Mouse (Mus musculus) neural tube, embryonic 12.5 days (tissue): ENCODE measurements around the gene Camkv. TPM values are rescaled to one million over a fixed set of nuclear protein-coding genes. Genes with fewer than 3 reads are reported as not detected.

ENCODE experiments used
- ATAC-seq: fragments of 200-750 bp; cut with Nextera tagmentation; 2 replicates; pipeline ENCODE4 v1.8.0; 2017; ENCODE audit warnings: low read depth, mild to moderate bottlenecking, moderate TSS enrichment, moderate library complexity; ENCODE audit not compliant: low FRiP score
- H3K27ac ChIP-seq: fragments of 300-500 bp; sonication (generic); 2 replicates; pipeline ENCODE4 v1.5.1; 2016
- H3K27me3 ChIP-seq: fragments of 300-500 bp; sonication (generic); replicated peaks from 2 replicates; pipeline ENCODE4 v1.6.1; 2016; ENCODE audit warnings: mild to moderate bottlenecking
- H3K36me3 ChIP-seq: fragments of 300-500 bp; sonication (generic); 2 replicates; pipeline ENCODE4 v1.6.1; 2016; ENCODE audit warnings: mild to moderate bottlenecking
- H3K4me1 ChIP-seq: fragments of 300-500 bp; sonication (generic); 2 replicates; pipeline ENCODE4 v1.6.1; 2016
- H3K4me2 ChIP-seq: fragments of 300-500 bp; sonication (generic); replicated peaks from 2 replicates; pipeline ENCODE4 v1.6.1; 2016; ENCODE audit warnings: mild to moderate bottlenecking
- H3K4me3 ChIP-seq: fragments of 300-500 bp; sonication (generic); 2 replicates; pipeline ENCODE4 v1.5.1; 2016
- H3K9ac ChIP-seq: fragments of 300-500 bp; sonication (generic); 2 replicates; pipeline ENCODE4 v1.6.1; 2016; ENCODE audit warnings: mild to moderate bottlenecking
- H3K9me3 ChIP-seq: fragments of 300-500 bp; sonication (generic); 2 replicates; pipeline ENCODE4 v1.6.1; 2016; ENCODE audit warnings: mild to moderate bottlenecking
- WGBS: fragments of 180-500 bp; shearing (Covaris S2); methylation state at CpG from one replicate; pipeline ENCODE4 v1.1.7; 2016; 5-methylcytosine and 5-hydroxymethylcytosine counted together
- polyA plus RNA-seq: library from polyadenylated mRNA; unstranded; fragments of >200 nt; fragmentation: Nextera tagmentation; extraction: Ambion mirVana; gene quantifications from 2 replicates; pipeline ENCODE4 v1.2.1, GENCODE M21; 2016

Gene Camkv
- polyA plus RNA-seq, 1 experiment from 2014 or later = 7.8 TPM

GRCm38 (mm10) chr9:107984052-107984753 lies 48.7 kb downstream of the Camkv start:
- peaks cover 24% of the 10 kb centered on the region for H3K27me3 ChIP-seq
- peak overlapping the region; percentile 88 for H3K4me2 ChIP-seq
- no peaks in the 10 kb centered on the region for H3K9me3 ChIP-seq
- peak overlapping the region; percentile 62 for H3K4me3 ChIP-seq
- H3K9ac ChIP-seq = 0 out of 2 replicates have a peak overlapping the region, but pooled peaks have one; percentile 17
- ATAC-seq = no peak
- WGBS = 66% methylated on average over 19 of the region's 19 CpGs
- no peaks in the 10 kb centered on the region for H3K36me3 ChIP-seq
- peaks cover 40% of the 10 kb centered on the region for H3K4me1 ChIP-seq
- H3K27ac ChIP-seq = 0 out of 2 replicates have a peak overlapping the region, but pooled peaks have one; percentile 1

- no peaks in the 10 kb centered on the region for H3K9me3 ChIP-seq
- no peaks in the 10 kb centered on the region for H3K36me3 ChIP-seq
- 64% methylated on average over 9 of the region's 9 CpGs for WGBS
- H3K9ac ChIP-seq = peak overlapping the region; percentile 59
- H3K4me1 ChIP-seq = peaks cover 40% of the 10 kb centered on the region
- H3K27ac ChIP-seq = 0 out of 2 replicates have a peak overlapping the region, but pooled peaks have one; percentile 42
- peak overlapping the region; percentile 62 for H3K4me3 ChIP-seq
- peaks cover 24% of the 10 kb centered on the region for H3K27me3 ChIP-seq
- ATAC-seq = no peak
- peak overlapping the region; percentile 88 for H3K4me2 ChIP-seq
Observed at GRCm38 (mm10) chr9:107984754-107985055, 49.2 kb downstream of the Camkv start.

GRCm38 (mm10) chr9:107985131-107986119 lies 50.0 kb downstream of the Camkv start, which contains the start of gene Inka1:
Gene Inka1 (minus strand): TSS chr9:107985879.
- WGBS = under 1% methylated on average over 58 of the region's 58 CpGs
- peak within 1 kb of the TSS; percentile 62 for H3K4me3 ChIP-seq
- peaks cover 40% of the 10 kb centered on the region for H3K4me1 ChIP-seq
- peak; percentile 86 for ATAC-seq
- peaks cover 24% of the 10 kb centered on the region for H3K27me3 ChIP-seq
- H3K4me2 ChIP-seq = peak within 1 kb of the TSS; percentile 88
- H3K9me3 ChIP-seq = no peaks in the 10 kb centered on the region
- H3K36me3 ChIP-seq = no peaks in the 10 kb centered on the region
- peak within 1 kb of the TSS; percentile 42 for H3K27ac ChIP-seq
- peak within 1 kb of the TSS; percentile 59 for H3K9ac ChIP-seq

- peak overlapping the region; percentile 62 for H3K4me3 ChIP-seq
- H3K4me2 ChIP-seq = peak overlapping the region; percentile 88
- H3K4me1 ChIP-seq = peaks cover 36% of the 10 kb centered on the region
- no peak overlapping the region for H3K9ac ChIP-seq
- 6% methylated on average over 18 of the region's 18 CpGs for WGBS
- H3K9me3 ChIP-seq = no peaks in the 10 kb centered on the region
- H3K36me3 ChIP-seq = no peaks in the 10 kb centered on the region
- ATAC-seq = peak; percentile 74
- no peak overlapping the region for H3K27ac ChIP-seq
- H3K27me3 ChIP-seq = peaks cover 24% of the 10 kb centered on the region
Observed at GRCm38 (mm10) chr9:107986376-107986775, 50.9 kb downstream of the Camkv start.

- Histone ChIP-seq H3K4me1 (peaks cover 23% of the 10 kb centered on the region; the same call in 1 of the 2 replicates), H3K27me3 (peaks cover 24% of the 10 kb centered on the region), H3K4me2 (no peak overlapping the region), H3K9ac (no peak overlapping the region), H3K9me3 (no peaks in the 10 kb centered on the region), H3K27ac (no peak overlapping the region), H3K36me3 (no peaks in the 10 kb centered on the region), H3K4me3 (no peak overlapping the region)
- no peak for ATAC-seq
- WGBS = 69% methylated on average over 3 of the region's 3 CpGs
Observed at GRCm38 (mm10) chr9:107987950-107988349, 52.5 kb downstream of the Camkv start.

GRCm38 (mm10) chr9:107992197-107992596 lies 56.7 kb downstream of the Camkv start, which contains the start of gene Cdhr4:
Gene Cdhr4 (plus strand): TSS chr9:107992497.
- Histone ChIP-seq H3K4me3 (no peak within 1 kb of the TSS), H3K27ac (no peak within 1 kb of the TSS), H3K4me1 (no peaks in the 10 kb centered on the region), H3K4me2 (no peak within 1 kb of the TSS), H3K9ac (no peak within 1 kb of the TSS), H3K36me3 (no peaks in the 10 kb centered on the region), H3K9me3 (no peaks in the 10 kb centered on the region), H3K27me3 (no peaks in the 10 kb centered on the region)
- no peak for ATAC-seq
- 57% methylated on average over 2 of the region's 2 CpGs for WGBS

GRCm38 (mm10) chr9:107993013-107993412 lies 57.5 kb downstream of the Camkv start:
- H3K4me3 ChIP-seq = no peak overlapping the region

GRCm38 (mm10) chr9:107994464-107994863 lies 59.0 kb downstream of the Camkv start:
- H3K4me3 ChIP-seq = no peak overlapping the region
- no peaks in the 10 kb centered on the region for H3K27me3 ChIP-seq
- WGBS = 70% methylated on average over 2 of the region's 2 CpGs
- no peak overlapping the region for H3K27ac ChIP-seq
- ATAC-seq = no peak
- no peak overlapping the region for H3K9ac ChIP-seq
- no peak overlapping the region for H3K4me2 ChIP-seq
- H3K36me3 ChIP-seq = no peaks in the 10 kb centered on the region
- H3K4me1 ChIP-seq = no peaks in the 10 kb centered on the region
- no peaks in the 10 kb centered on the region for H3K9me3 ChIP-seq

More at GRCm38 (mm10) chr9:107993013-107993412, 57.5 kb downstream of the Camkv start:
- Histone ChIP-seq H3K27ac (no peak overlapping the region), H3K4me2 (no peak overlapping the region), H3K36me3 (no peaks in the 10 kb centered on the region), H3K9me3 (no peaks in the 10 kb centered on the region), H3K27me3 (no peaks in the 10 kb centered on the region), H3K4me1 (no peaks in the 10 kb centered on the region), H3K9ac (no peak overlapping the region)
- WGBS = 78% methylated on average over 11 of the region's 11 CpGs
- ATAC-seq = no peak

- Histone ChIP-seq H3K9ac (no peak overlapping the region), H3K4me3 (no peak overlapping the region), H3K27me3 (no peaks in the 10 kb centered on the region), H3K4me1 (no peaks in the 10 kb centered on the region), H3K36me3 (no peaks in the 10 kb centered on the region), H3K4me2 (no peak overlapping the region), H3K9me3 (no peaks in the 10 kb centered on the region), H3K27ac (no peak overlapping the region)
- WGBS = 95% methylated on average over 21 of the region's 21 CpGs
- ATAC-seq = no peak
Observed at GRCm38 (mm10) chr9:107995513-107995912, 60.0 kb downstream of the Camkv start.

- no peaks in the 10 kb centered on the region for H3K36me3 ChIP-seq
- no peaks in the 10 kb centered on the region for H3K9me3 ChIP-seq
- no peak within 1 kb of the TSS for H3K4me3 ChIP-seq
- H3K4me2 ChIP-seq = no peak within 1 kb of the TSS
- H3K27me3 ChIP-seq = no peaks in the 10 kb centered on the region
- ATAC-seq = no peak
- H3K27ac ChIP-seq = no peak within 1 kb of the TSS
- no peaks in the 10 kb centered on the region for H3K4me1 ChIP-seq
- WGBS = 85% methylated on average over 5 of the region's 5 CpGs
- no peak within 1 kb of the TSS for H3K9ac ChIP-seq
Observed at GRCm38 (mm10) chr9:107996049-107996448, 60.6 kb downstream of the Camkv start, which contains the start of gene Gm20662. Gene Gm20662 (plus strand): TSS chr9:107996349.
